Mouse (Mus musculus) liver, postnatal 0 days (tissue): ENCODE data around the gene Kcnj8.

Source experiments
- CTCF ChIP-seq: sonication (generic); IDR thresholded peaks from 2 replicates; pipeline ENCODE4 v1.5.1; 2016; ENCODE audit warnings: antibody characterized with exemption, low read depth
- EP300 ChIP-seq: IDR thresholded peaks from 2 replicates; pipeline ENCODE4 v1.6.1; 2016; ENCODE audit warnings: antibody characterized with exemption, low read depth, mild to moderate bottlenecking

- no peak for TF ChIP-seq CTCF
- no peak for TF ChIP-seq EP300
These were observed 41.7 kb downstream of the Kcnj8 start for GRCm38 (mm10) chr6:142529680-142530079.
